Comparison of ENCODE assay signal across 32 mouse cellular contexts in the genomic region with DNA sequence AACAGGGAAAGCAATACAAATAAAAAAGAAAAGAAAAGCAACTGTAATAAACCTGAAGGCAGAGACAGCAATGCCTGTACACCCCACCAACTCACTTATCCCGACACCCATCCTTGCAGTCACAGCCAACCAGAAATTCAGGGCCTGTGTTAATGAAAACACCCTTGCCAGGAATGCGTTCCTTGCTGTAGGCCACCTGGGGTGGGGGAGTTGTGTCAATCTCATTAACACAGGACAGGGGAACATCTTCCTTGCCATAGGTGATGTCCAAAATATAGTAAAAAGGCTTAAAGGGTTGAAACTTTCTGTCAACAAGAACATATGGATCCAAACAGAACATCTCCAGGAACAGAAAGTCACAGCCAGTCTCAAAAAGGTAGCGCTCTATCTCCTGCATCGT.
"Had no signal": no experiment of that assay in that cellular context is flagged by ENCODE, and none has a peak within 500 bp of the region (broad histone marks: within the 10 kb centered on the region; RNA-seq: fewer than 3 reads in every experiment).

No protein-coding gene starts in this region.

- H3K9me3 ChIP-seq: heart, embryonic 13.5 days; heart, embryonic 15.5 days; hindbrain, embryonic 10.5 days; hindbrain, embryonic 12.5 days; hindbrain, embryonic 13.5 days; hindbrain, embryonic 15.5 days; intestine, embryonic 15.5 days; kidney, embryonic 15.5 days had no signal

- ATAC-seq: hindbrain, embryonic 16.5 days; hindbrain, postnatal 0 days; inflammation-experienced regulatory T-cells, adult 6 months; intestine, embryonic 15.5 days; intestine, embryonic 16.5 days; intestine, postnatal 0 days had no signal

- H3K4me3 ChIP-seq: heart, embryonic 13.5 days; heart, embryonic 15.5 days; hindbrain, embryonic 10.5 days; hindbrain, embryonic 12.5 days; hindbrain, embryonic 13.5 days; hindbrain, embryonic 15.5 days; intestine, embryonic 15.5 days; kidney, embryonic 15.5 days; layer of hippocampus, adult 2 months; left cerebral cortex, adult 2 months had no signal

- H3K27me3 ChIP-seq: heart, embryonic 13.5 days; heart, embryonic 15.5 days; hindbrain, embryonic 12.5 days; hindbrain, embryonic 13.5 days; hindbrain, embryonic 15.5 days; intestine, embryonic 15.5 days; kidney, embryonic 15.5 days had no signal

- H3K9ac ChIP-seq: heart, embryonic 13.5 days; heart, embryonic 15.5 days; hindbrain, embryonic 12.5 days; hindbrain, embryonic 13.5 days; hindbrain, embryonic 15.5 days; intestine, embryonic 15.5 days; kidney, embryonic 15.5 days had no signal

- H3K27ac ChIP-seq: heart, embryonic 13.5 days; heart, embryonic 15.5 days; hindbrain, embryonic 10.5 days; hindbrain, embryonic 12.5 days; hindbrain, embryonic 13.5 days; hindbrain, embryonic 15.5 days; hindbrain, postnatal 0 days; intestine, embryonic 15.5 days; kidney, embryonic 15.5 days; kidney, postnatal 0 days; layer of hippocampus, adult 2 months; left cerebral cortex, adult 2 months had no signal

- H3K4me1 ChIP-seq: heart, embryonic 13.5 days; heart, embryonic 15.5 days; hindbrain, embryonic 10.5 days; hindbrain, embryonic 12.5 days; hindbrain, embryonic 13.5 days; hindbrain, embryonic 15.5 days; intestine, embryonic 15.5 days; kidney, embryonic 15.5 days had no signal

- H3K4me2 ChIP-seq: heart, embryonic 13.5 days; heart, embryonic 15.5 days; hindbrain, embryonic 12.5 days; hindbrain, embryonic 13.5 days; hindbrain, embryonic 15.5 days; intestine, embryonic 15.5 days; kidney, embryonic 15.5 days had no signal

- DNase-seq: heart, postnatal 10 days; heart, postnatal 14 days; heart, postnatal 36 days; heart, postnatal 4 days; kidney, adult 11 months; kidney, adult 18-20 months; kidney, adult 2 months; kidney, adult 8-10 months; kidney, adult 9 months; kidney, postnatal 10 days; kidney, postnatal 14 days; kidney, postnatal 25 days; kidney, postnatal 36 days; kidney, postnatal 4 days; layer of hippocampus, adult 9-11 months; layer of hippocampus, postnatal 36 days had no signal
